Mouse (Mus musculus) G1E (cell line): ENCODE results near the gene Fbxl15. TPM values are rescaled to one million over a fixed set of nuclear protein-coding genes. Genes with fewer than 3 reads are reported as not detected.
A peak's percentile ranks its signal among the peaks of the same experiment; 100 is the strongest.

ENCODE experiments used
- ATAC-seq: 2 replicates; pipeline ENCODE4 v1.8.0; 2016; ENCODE audit warnings: mild to moderate bottlenecking; ENCODE audit not compliant: insufficient number of reproducible peaks, poor library complexity, low FRiP score, severe bottlenecking; ENCODE audit errors: extremely low read depth
- DNase-seq: peaks from one replicate; pipeline ENCODE4 v3.0.0; 2012; ENCODE audit warnings: low spot score
- H3K27me3 ChIP-seq: 2 replicates; pipeline ENCODE4 v1.6.1; 2012; ENCODE audit warnings: mild to moderate bottlenecking, low read length, inconsistent platforms; ENCODE audit not compliant: insufficient read depth
- H3K36me3 ChIP-seq: replicated peaks from 2 replicates; pipeline ENCODE3; 2012; ENCODE audit warnings: mild to moderate bottlenecking, inconsistent platforms
- H3K4me1 ChIP-seq: 2 replicates; pipeline ENCODE4 v1.6.1; 2012; ENCODE audit warnings: low read depth, low read length, inconsistent platforms, mixed read lengths; ENCODE audit not compliant: insufficient read depth
- H3K4me3 ChIP-seq: 2 replicates; pipeline ENCODE4 v1.5.1; 2012; ENCODE audit warnings: low read depth, mild to moderate bottlenecking, inconsistent platforms, low read length, moderate library complexity, mixed read lengths
- H3K9me3 ChIP-seq: replicated peaks from 2 replicates; pipeline ENCODE4 v1.6.1; 2012; ENCODE audit warnings: inconsistent platforms
- CTCF ChIP-seq: IDR thresholded peaks from 2 replicates; pipeline ENCODE4 v1.5.1; 2012; ENCODE audit warnings: low read depth, low read length, inconsistent platforms, mixed read lengths
- GATA1 ChIP-seq: IDR thresholded peaks from 2 replicates; pipeline ENCODE4 v1.6.1; 2012; ENCODE audit warnings: borderline replicate concordance, low read length, inconsistent platforms, mixed read lengths
- GATA2 ChIP-seq: IDR thresholded peaks from 2 replicates; pipeline ENCODE4 v1.6.1; 2012; ENCODE audit warnings: low read depth, low read length, inconsistent platforms, borderline replicate concordance
- POLR2AphosphoS5 ChIP-seq: IDR thresholded peaks from 2 replicates; pipeline ENCODE4 v1.6.1; 2012; ENCODE audit warnings: low read depth, low read length, inconsistent platforms; ENCODE audit not compliant: insufficient replicate concordance
- TAL1 ChIP-seq: conservative IDR thresholded peaks from 2 replicates; pipeline ENCODE4 v1.6.1; 2012; ENCODE audit warnings: low read depth, low read length, inconsistent platforms, mixed read lengths
- polyA plus RNA-seq: library from polyadenylated mRNA; stranded (reverse); fragments of >175 nt; gene quantifications from 2 replicates; pipeline ENCODE4 v1.2.3, GENCODE M21; 2012
- total RNA-seq, 2 experiments: library from RNA; stranded (forward) in 1 of 2; stranded (reverse) in 1 of 2; fragments of 200-1000 nt in 1 of 2; fragments of >200 nt in 1 of 2; fragmentation: Nextera tagmentation in 1 of 2; gene quantifications; 2 replicates each; pipeline ENCODE4 v1.2.3; 2014 to 2017

The Fbxl15 gene
- total RNA-seq (2014; fragmentation: Nextera tagmentation) (2.0 and 2.2 TPM in 2 replicates), total RNA-seq (2017) (2.5 and 3.8 TPM in 2 replicates), polyA plus RNA-seq (15.2 and 16.5 TPM in 2 replicates)

- ATAC-seq (peak; percentile 80), DNase-seq (peak; percentile 89)
- Histone ChIP-seq H3K4me1 (peaks cover 52% of the 10 kb centered on the region), H3K9me3 (no peaks in the 10 kb centered on the region), H3K36me3 (peaks cover 41% of the 10 kb centered on the region), H3K4me3 (peak within 1 kb of the TSS; percentile 83), H3K27me3 (peaks cover 33% of the 10 kb centered on the region)
- no peak for TF ChIP-seq GATA1
- no peak for TF ChIP-seq POLR2AphosphoS5
- TF ChIP-seq TAL1: no peak
- TF ChIP-seq GATA2: no peak
- TF ChIP-seq CTCF: no peak
Observed at GRCm38 (mm10) chr19:46328081-46329030, at the start of gene Fbxl15. Gene Fbxl15 (plus strand): TSS chr19:46328184.

GRCm38 (mm10) chr19:46282081-46282849 lies 45.7 kb upstream of the Fbxl15 start:
- Histone ChIP-seq H3K27me3 (no peaks in the 10 kb centered on the region), H3K9me3 (no peaks in the 10 kb centered on the region), H3K36me3 (peaks cover 82% of the 10 kb centered on the region), H3K4me3 (no peak overlapping the region), H3K4me1 (no peaks in the 10 kb centered on the region)
- DNase-seq: no peak
- TF ChIP-seq CTCF (no peak), POLR2AphosphoS5 (no peak), TAL1 (no peak), GATA1 (no peak), GATA2 (no peak)
- ATAC-seq: no peak

DNA sequence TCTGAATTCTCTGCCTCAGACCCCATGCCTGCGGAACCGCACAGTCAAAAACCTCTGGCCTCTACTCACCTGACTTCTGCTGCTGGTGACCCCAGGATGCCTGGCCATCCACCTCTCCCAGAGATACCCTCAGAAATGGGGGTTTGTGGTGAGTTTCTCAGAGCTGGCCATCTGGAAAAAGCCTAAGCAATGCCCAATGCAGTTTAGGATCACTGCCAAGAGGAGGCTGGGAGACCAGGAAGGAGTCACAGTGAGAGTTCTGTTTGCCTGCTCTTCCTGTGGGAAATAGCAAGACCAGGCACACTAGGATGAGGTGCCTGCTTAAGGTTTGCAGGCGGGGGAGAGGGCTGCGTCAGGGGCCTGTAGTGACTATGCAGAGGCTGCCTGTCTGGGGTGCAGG lies 43.3 kb upstream of the Fbxl15 start:
- peaks cover under 1% of the 10 kb centered on the region; the same call in 1 of the 2 replicates for H3K27me3 ChIP-seq
- ATAC-seq: no peak

DNA sequence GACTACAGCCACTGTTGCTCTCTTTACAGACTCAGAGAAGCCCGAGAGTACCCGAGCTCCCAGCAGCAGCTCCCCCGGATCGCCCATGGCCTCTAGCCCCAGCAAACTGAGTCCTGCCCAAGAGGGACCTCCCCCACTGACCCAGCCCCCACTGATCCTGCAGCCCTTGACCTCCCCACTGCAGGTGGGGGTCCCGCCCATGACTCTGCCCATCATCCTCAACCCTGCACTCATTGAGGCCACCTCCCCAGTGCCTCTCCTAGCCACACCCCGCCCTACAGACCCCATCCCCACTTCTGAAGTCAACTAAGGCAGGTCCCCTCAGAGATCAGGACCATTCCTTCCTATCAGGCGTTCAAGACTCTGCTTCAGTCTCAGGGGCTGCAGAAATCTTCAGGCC lies 42.4 kb upstream of the Fbxl15 start:
- no peak for DNase-seq
- no peak overlapping the region for H3K4me3 ChIP-seq
- no peak for ATAC-seq
- no peaks in the 10 kb centered on the region for H3K4me1 ChIP-seq
- peaks cover 2% of the 10 kb centered on the region; the same call in 1 of the 2 replicates for H3K27me3 ChIP-seq
- H3K9me3 ChIP-seq: no peaks in the 10 kb centered on the region
- no peak for TF ChIP-seq TAL1
- H3K36me3 ChIP-seq: peaks cover 57% of the 10 kb centered on the region

More for the DNA sequence above, 43.3 kb upstream of the Fbxl15 start:
- DNase-seq: no peak
- Histone ChIP-seq H3K4me1 (no peaks in the 10 kb centered on the region), H3K9me3 (no peaks in the 10 kb centered on the region), H3K4me3 (no peak overlapping the region), H3K36me3 (peaks cover 66% of the 10 kb centered on the region)
- TF ChIP-seq CTCF: no peak
- no peak for TF ChIP-seq POLR2AphosphoS5
- no peak for TF ChIP-seq GATA1
- no peak for TF ChIP-seq GATA2
- no peak for TF ChIP-seq TAL1

- H3K9me3 ChIP-seq: no peaks in the 10 kb centered on the region
- TF ChIP-seq POLR2AphosphoS5: no peak
- TF ChIP-seq GATA1: no peak
- TF ChIP-seq GATA2: no peak
- TF ChIP-seq TAL1: no peak
- no peak for TF ChIP-seq CTCF
- no peaks in the 10 kb centered on the region for H3K4me1 ChIP-seq
- H3K27me3 ChIP-seq: peaks cover 2% of the 10 kb centered on the region; the same call in 1 of the 2 replicates
- H3K4me3 ChIP-seq: no peak overlapping the region
- H3K36me3 ChIP-seq: peaks cover 54% of the 10 kb centered on the region
- DNase-seq: no peak
- ATAC-seq: no peak
Observed at GRCm38 (mm10) chr19:46286047-46286446, 41.9 kb upstream of the Fbxl15 start.

DNA sequence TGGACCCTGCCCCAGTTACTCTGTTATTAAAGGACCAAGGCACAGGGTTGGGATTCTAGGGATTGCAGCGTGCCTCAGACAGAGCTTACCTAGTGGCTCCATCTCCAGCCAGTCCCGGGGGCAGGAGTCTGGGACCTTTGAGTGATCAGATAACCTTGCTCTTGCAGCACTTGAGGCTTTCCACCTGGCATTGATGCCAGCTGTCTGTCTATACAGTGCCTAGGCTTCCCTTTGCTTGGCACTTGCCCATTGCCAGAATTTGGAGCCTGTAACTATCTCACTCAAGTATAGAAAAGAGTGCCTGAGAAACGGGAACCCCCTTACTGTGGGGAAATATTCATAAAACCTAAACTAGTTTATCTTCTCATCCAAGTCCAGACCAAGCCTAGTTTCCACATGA lies 41.1 kb upstream of the Fbxl15 start:
- Histone ChIP-seq H3K9me3 (no peaks in the 10 kb centered on the region), H3K36me3 (peaks cover 47% of the 10 kb centered on the region), H3K4me1 (no peaks in the 10 kb centered on the region), H3K4me3 (no peak overlapping the region), H3K27me3 (peaks cover 5% of the 10 kb centered on the region; the same call in 1 of the 2 replicates)
- no peak for TF ChIP-seq TAL1
- TF ChIP-seq POLR2AphosphoS5: no peak
- TF ChIP-seq GATA1: no peak
- no peak for TF ChIP-seq CTCF
- no peak for TF ChIP-seq GATA2
- DNase-seq (no peak), ATAC-seq (no peak)
